Mouse (Mus musculus) MEL (cell line): ENCODE data around the gene Ubtd2. TPM values are rescaled to one million over a fixed set of nuclear protein-coding genes. Genes with fewer than 3 reads are reported as not detected.

Experiments used
- DNase-seq: peaks from one replicate; pipeline ENCODE4 v3.0.0; 2011; ENCODE audit warnings: low read depth, low spot score
- H3K27ac ChIP-seq: 2 replicates; pipeline ENCODE4 v1.5.1; 2012; ENCODE audit warnings: low read depth, mild to moderate bottlenecking, control low read depth, low read length, moderate library complexity; ENCODE audit not compliant: control insufficient read depth
- H3K27me3 ChIP-seq, 2 experiments: fragments of 150-350 bp in 1 of 2; sonication (generic) in 1 of 2; 2 replicates each; pipeline ENCODE4 v1.6.1; 2012; ENCODE audit warnings: low read length in 2 of 2, mild to moderate bottlenecking in 2 of 2, improper control_type of control experiment in 1 of 2, moderate library complexity in 1 of 2; ENCODE audit not compliant: insufficient read depth in 2 of 2, control insufficient read depth in 1 of 2
- H3K36me3 ChIP-seq, 2 experiments: 2 replicates each; pipeline ENCODE4 v1.6.1; 2012 to 2014; ENCODE audit warnings: low read length in 2 of 2, improper control_type of control experiment in 1 of 2, inconsistent platforms in 1 of 2, mild to moderate bottlenecking in 1 of 2; ENCODE audit not compliant: insufficient read depth in 2 of 2, control insufficient read depth in 1 of 2
- H3K4me1 ChIP-seq, 2 experiments: fragments of 150-350 bp in 1 of 2; sonication (generic) in 1 of 2; 2 replicates each; pipeline ENCODE4 v1.6.1; 2012; ENCODE audit warnings: low read length in 2 of 2, improper control_type of control experiment in 1 of 2, mild to moderate bottlenecking in 1 of 2; ENCODE audit not compliant: insufficient read depth in 2 of 2, control insufficient read depth in 1 of 2
- H3K4me3 ChIP-seq, 2 experiments: fragments of 150-350 bp in 1 of 2; sonication (generic) in 1 of 2; 2 replicates each; pipeline ENCODE4 v1.5.1; 2012; ENCODE audit warnings: low read depth in 2 of 2, low read length in 2 of 2, mild to moderate bottlenecking in 2 of 2, moderate library complexity in 2 of 2, control low read depth in 1 of 2, improper control_type of control experiment in 1 of 2; ENCODE audit not compliant: control insufficient read depth in 1 of 2, insufficient read depth in 1 of 2
- H3K79me2 ChIP-seq: 2 replicates; pipeline ENCODE4 v1.6.1; 2012; ENCODE audit warnings: mild to moderate bottlenecking, low read length, moderate library complexity; ENCODE audit not compliant: control insufficient read depth, poor library complexity, insufficient read depth
- H3K9ac ChIP-seq: 2 replicates; pipeline ENCODE4 v1.6.1; 2012; ENCODE audit warnings: low read depth, mild to moderate bottlenecking, control low read depth, low read length, moderate library complexity; ENCODE audit not compliant: control insufficient read depth, poor library complexity, severe bottlenecking
- H3K9me3 ChIP-seq: fragments of 150-350 bp; sonication (generic); replicated peaks from 2 replicates; pipeline ENCODE4 v1.6.1; 2012; ENCODE audit warnings: mild to moderate bottlenecking, low read length, improper control_type of control experiment, moderate library complexity; ENCODE audit not compliant: insufficient read depth
- CHD1 ChIP-seq: IDR thresholded peaks from 2 replicates; pipeline ENCODE4 v1.6.1; 2012; ENCODE audit warnings: low read depth, mild to moderate bottlenecking, inconsistent platforms, low read length, improper control_type of control experiment
- CTCF ChIP-seq, 3 experiments: IDR thresholded peaks in 2 of 3; conservative IDR thresholded peaks in 1 of 3; 2 replicates each; pipeline ENCODE4 v1.5.1; 2011 to 2012; ENCODE audit warnings: low read length in 3 of 3, low read depth in 2 of 3, mild to moderate bottlenecking in 2 of 3, improper control_type of control experiment in 1 of 3, inconsistent platforms in 1 of 3, mixed read lengths in 1 of 3, moderate library complexity in 1 of 3; ENCODE audit not compliant: control insufficient read depth in 1 of 3, insufficient read depth in 1 of 3, poor library complexity in 1 of 3, severe bottlenecking in 1 of 3
- ELF1 ChIP-seq: IDR thresholded peaks from 2 replicates; pipeline ENCODE4 v1.6.1; 2014; ENCODE audit warnings: low read depth, mild to moderate bottlenecking, inconsistent platforms, low read length, improper control_type of control experiment, moderate library complexity
- EP300 ChIP-seq, 2 experiments: IDR thresholded peaks; 2 replicates each; pipeline ENCODE4 v1.6.1; 2011; ENCODE audit warnings: improper control_type of control experiment in 2 of 2, low read length in 2 of 2, low read depth in 1 of 2, mild to moderate bottlenecking in 1 of 2
- ETS1 ChIP-seq: IDR thresholded peaks from 2 replicates; pipeline ENCODE4 v1.6.1; 2012; ENCODE audit warnings: low read depth, mild to moderate bottlenecking, inconsistent platforms, low read length, improper control_type of control experiment, moderate library complexity
- GABPA ChIP-seq: IDR thresholded peaks from 2 replicates; pipeline ENCODE4 v1.6.1; 2012; ENCODE audit warnings: low read depth, mild to moderate bottlenecking, inconsistent platforms, low read length, improper control_type of control experiment, moderate library complexity
- GATA1 ChIP-seq: IDR thresholded peaks from 2 replicates; pipeline ENCODE4 v1.6.1; 2011; ENCODE audit warnings: low read depth, low read length, improper control_type of control experiment
- MAX ChIP-seq: IDR thresholded peaks from 2 replicates; pipeline ENCODE4 v1.6.1; 2011; ENCODE audit warnings: low read length, improper control_type of control experiment
- MXI1 ChIP-seq: IDR thresholded peaks from 2 replicates; pipeline ENCODE4 v1.6.1; 2011; ENCODE audit warnings: mild to moderate bottlenecking, low read depth, low read length, improper control_type of control experiment
- MYB ChIP-seq: IDR thresholded peaks from 2 replicates; pipeline ENCODE4 v1.6.1; 2011; ENCODE audit warnings: mild to moderate bottlenecking, low read depth, low read length, improper control_type of control experiment
- NELFE ChIP-seq: IDR thresholded peaks from 2 replicates; pipeline ENCODE4 v1.6.1; 2011; ENCODE audit warnings: low read depth, low read length, improper control_type of control experiment
- NRF1 ChIP-seq: IDR thresholded peaks from 2 replicates; pipeline ENCODE4 v1.6.1; 2014; ENCODE audit warnings: low read depth, mild to moderate bottlenecking, inconsistent platforms, low read length, improper control_type of control experiment, moderate library complexity; ENCODE audit not compliant: poor library complexity, insufficient read depth, severe bottlenecking
- POLR2AphosphoS2 ChIP-seq: IDR thresholded peaks from 2 replicates; pipeline ENCODE4 v1.6.1; 2011; ENCODE audit warnings: low read length, improper control_type of control experiment
- POLR2AphosphoS5 ChIP-seq: IDR thresholded peaks from 2 replicates; pipeline ENCODE4 v1.6.1; 2012; ENCODE audit warnings: low read depth, borderline replicate concordance, mild to moderate bottlenecking, inconsistent platforms, low read length, moderate library complexity, mixed read lengths
- RAD21 ChIP-seq: IDR thresholded peaks from 2 replicates; pipeline ENCODE4 v1.6.1; 2011; ENCODE audit warnings: mild to moderate bottlenecking, low read depth, low read length, improper control_type of control experiment
- RCOR1 ChIP-seq: IDR thresholded peaks from 2 replicates; pipeline ENCODE4 v1.6.1; 2012; ENCODE audit warnings: low read depth, mild to moderate bottlenecking, inconsistent platforms, low read length, improper control_type of control experiment
- SMC3 ChIP-seq: IDR thresholded peaks from 2 replicates; pipeline ENCODE4 v1.6.1; 2011; ENCODE audit warnings: low read depth, low read length, improper control_type of control experiment
- TAL1 ChIP-seq: IDR thresholded peaks from 2 replicates; pipeline ENCODE4 v1.6.1; 2012; ENCODE audit warnings: mild to moderate bottlenecking, inconsistent platforms, low read length, moderate library complexity, mixed read lengths
- TBP ChIP-seq: IDR thresholded peaks from 2 replicates; pipeline ENCODE4 v1.8.0; 2011; ENCODE audit warnings: low read depth, low read length, improper control_type of control experiment
- TCF12 ChIP-seq: IDR thresholded peaks from 2 replicates; pipeline ENCODE4 v1.6.1; 2014; ENCODE audit warnings: low read depth, mild to moderate bottlenecking, inconsistent platforms, low read length, improper control_type of control experiment, moderate library complexity
- UBTF ChIP-seq: IDR thresholded peaks from 2 replicates; pipeline ENCODE4 v1.6.1; 2012; ENCODE audit warnings: low read depth, mild to moderate bottlenecking, inconsistent platforms, low read length, improper control_type of control experiment, moderate library complexity, borderline replicate concordance; ENCODE audit not compliant: insufficient read depth
- USF1 ChIP-seq: IDR thresholded peaks from 2 replicates; pipeline ENCODE4 v1.6.1; 2014; ENCODE audit warnings: low read depth, mild to moderate bottlenecking, inconsistent platforms, low read length, improper control_type of control experiment, moderate library complexity
- USF2 ChIP-seq, 2 experiments: IDR thresholded peaks; 2 replicates each; pipeline ENCODE4 v1.6.1; 2011 to 2012; ENCODE audit warnings: improper control_type of control experiment in 2 of 2, low read length in 2 of 2, borderline replicate concordance in 1 of 2, inconsistent platforms in 1 of 2, low read depth in 1 of 2, mild to moderate bottlenecking in 1 of 2; ENCODE audit not compliant: insufficient read depth in 1 of 2
- ZKSCAN1 ChIP-seq: IDR thresholded peaks from 2 replicates; pipeline ENCODE4 v1.6.1; 2012; ENCODE audit warnings: low read depth, mild to moderate bottlenecking, inconsistent platforms, low read length, improper control_type of control experiment, moderate library complexity
- ZNF384 ChIP-seq: IDR thresholded peaks from 2 replicates; pipeline ENCODE4 v1.6.1; 2012; ENCODE audit warnings: low read depth, mild to moderate bottlenecking, inconsistent platforms, low read length, improper control_type of control experiment
- polyA plus RNA-seq, 2 experiments: library from polyadenylated mRNA; stranded (reverse) in 1 of 2; unstranded in 1 of 2; fragments of >175 nt in 1 of 2; fragments of >200 nt in 1 of 2; gene quantifications; 2 replicates each; pipeline versions ENCODE4 v1.2.1 to v1.2.4; 2012; ENCODE audit warnings: low replicate concordance in 2 of 2, low read depth in 1 of 2; ENCODE audit not compliant: insufficient read length in 2 of 2, insufficient read depth in 1 of 2, missing spikeins in 1 of 2
- total RNA-seq: library from RNA; depleted of rRNA; stranded (reverse); fragments of 300-350 nt; gene quantifications from 2 replicates; pipeline ENCODE4 v1.2.3, GENCODE M21; 2012

The Ubtd2 gene
- total and polyA plus RNA-seq, 3 experiments = 25.7 to 28.7 TPM; not detected in 1

- TF ChIP-seq CTCF (IDR thresholded peaks at IDR 0.05 in 2 of 3, conservative IDR thresholded peaks at IDR 0.05 in 1 of 3; ENCODE audit: control insufficient read depth in 1 of 3, insufficient read depth in 1 of 3, low read depth in 2 of 3, low read length in 3 of 3, poor library complexity in 1 of 3, severe bottlenecking in 1 of 3) (peak in 1 of 3 experiments; percentile 23; a peak in 1 of 6 replicates), ETS1 (no peak), GABPA (no peak), ZNF384 (peak; percentile 76), POLR2AphosphoS5 (no peak), TCF12 (no peak), RAD21 (no peak), MYB (no peak)
- H3K79me2 ChIP-seq = no peaks in the 10 kb centered on the region
- H3K27ac ChIP-seq = no peak overlapping the region
- H3K4me3 ChIP-seq = no peak overlapping the region
- no peak overlapping the region for H3K9ac ChIP-seq
- peaks cover 1 to 4% of the 10 kb centered on the region in 2 experiments; a peak in 2 of 4 replicates for H3K4me1 ChIP-seq
- H3K9me3 ChIP-seq = no peaks in the 10 kb centered on the region
- H3K27me3 ChIP-seq = no peaks in the 10 kb centered on the region
- DNase-seq = no peak
- H3K36me3 ChIP-seq = peaks cover 0 to 10% of the 10 kb centered on the region in 2 experiments; a peak in 2 of 4 replicates
Observed at GRCm38 (mm10) chr11:32445135-32445534, 10.0 kb upstream of the Ubtd2 start.

GRCm38 (mm10) chr11:32445637-32446226, 9.4 kb upstream of the Ubtd2 start:
- DNase-seq = peak; percentile 66
- Histone ChIP-seq H3K27ac (no peak overlapping the region), H3K4me3 (no peak overlapping the region), H3K4me1 (peaks cover 1 to 4% of the 10 kb centered on the region in 2 experiments; a peak in 2 of 4 replicates), H3K36me3 (peaks cover 0 to 10% of the 10 kb centered on the region in 2 experiments; a peak in 2 of 4 replicates), H3K27me3 (no peaks in the 10 kb centered on the region), H3K79me2 (no peaks in the 10 kb centered on the region), H3K9me3 (no peaks in the 10 kb centered on the region), H3K9ac (no peak overlapping the region)
- TF ChIP-seq GATA1 = peak; percentile 30; the same call in 1 of the 2 replicates
- no peak for TF ChIP-seq NELFE
- no peak for TF ChIP-seq POLR2AphosphoS2
- no peak for TF ChIP-seq UBTF
- TF ChIP-seq TAL1 = peak; percentile 42
- peak; percentile 32 to 47; a peak in 3 of 4 replicates for TF ChIP-seq EP300 (IDR thresholded peaks at IDR 0.05; ENCODE audit: low read depth in 1 of 2, low read length in 2 of 2)
- TF ChIP-seq MAX = no peak

GRCm38 (mm10) chr11:32450216-32450615, 5.0 kb upstream of the Ubtd2 start:
- Histone ChIP-seq H3K36me3 (peaks cover 0 to 19% of the 10 kb centered on the region in 2 experiments; a peak in 2 of 4 replicates), H3K9ac (no peak overlapping the region), H3K27me3 (no peaks in the 10 kb centered on the region), H3K4me1 (peaks cover 6 to 13% of the 10 kb centered on the region in 2 experiments), H3K79me2 (no peaks in the 10 kb centered on the region; the same call in 1 of the 2 replicates), H3K9me3 (no peaks in the 10 kb centered on the region), H3K27ac (no peak overlapping the region), H3K4me3 (no peak overlapping the region)
- DNase-seq = peak; percentile 85
- TF ChIP-seq CHD1 (no peak), RCOR1 (no peak), CTCF (IDR thresholded peaks at IDR 0.05 in 2 of 3, conservative IDR thresholded peaks at IDR 0.05 in 1 of 3; ENCODE audit: control insufficient read depth in 1 of 3, insufficient read depth in 1 of 3, low read depth in 2 of 3, low read length in 3 of 3, poor library complexity in 1 of 3, severe bottlenecking in 1 of 3) (peak; percentile 84 to 99 (median 95)), RAD21 (peak; percentile 95), SMC3 (peak; percentile 98), ETS1 (no peak), USF1 (no peak), ZKSCAN1 (no peak), TBP (no peak), POLR2AphosphoS5 (no peak), NRF1 (no peak), USF2 (IDR thresholded peaks at IDR 0.05; ENCODE audit: borderline replicate concordance in 1 of 2, insufficient read depth in 1 of 2, low read depth in 1 of 2, low read length in 2 of 2) (no peak), ELF1 (no peak), MXI1 (no peak)
